Mouse (Mus musculus) midbrain, postnatal 0 days (tissue): Measurements from ENCODE around the gene Bub3. TPM values are rescaled to one million over a fixed set of nuclear protein-coding genes. Genes with fewer than 3 reads are reported as not detected.

ENCODE experiments used
- ATAC-seq: fragments of 200-750 bp; cut with Nextera tagmentation; 2 replicates; pipeline ENCODE4 v1.8.0; 2017; ENCODE audit warnings: moderate number of reproducible peaks, mild to moderate bottlenecking, moderate TSS enrichment, moderate library complexity; ENCODE audit not compliant: low FRiP score
- DNase-seq: peaks from one replicate; pipeline ENCODE4 v3.0.0-alpha.2; 2015; ENCODE audit warnings: low spot score
- H3K27ac ChIP-seq: fragments of 300-500 bp; sonication (generic); 2 replicates; pipeline ENCODE4 v1.5.1; 2014; ENCODE audit warnings: low read depth, mild to moderate bottlenecking, low read length, mixed read lengths
- H3K27me3 ChIP-seq: fragments of 300-500 bp; sonication (generic); 2 replicates; pipeline ENCODE4 v1.6.1; 2014; ENCODE audit warnings: low read length, control low read depth, mixed read lengths; ENCODE audit not compliant: insufficient read depth
- H3K36me3 ChIP-seq: fragments of 300-500 bp; sonication (generic); 2 replicates; pipeline ENCODE4 v1.6.1; 2014; ENCODE audit warnings: low read length, control low read depth, mixed read lengths; ENCODE audit not compliant: insufficient read depth
- H3K4me1 ChIP-seq: fragments of 300-500 bp; sonication (generic); 2 replicates; pipeline ENCODE4 v1.6.1; 2014; ENCODE audit warnings: mild to moderate bottlenecking, control low read depth, antibody characterized with exemption, low read length, mixed read lengths; ENCODE audit not compliant: insufficient read depth
- H3K4me2 ChIP-seq: fragments of 300-500 bp; sonication (generic); 2 replicates; pipeline ENCODE4 v1.6.1; 2014; ENCODE audit warnings: low read depth, mild to moderate bottlenecking, low read length, mixed read lengths; ENCODE audit not compliant: poor library complexity, severe bottlenecking
- H3K4me3 ChIP-seq: fragments of 300-500 bp; sonication (generic); 2 replicates; pipeline ENCODE4 v1.5.1; 2014; ENCODE audit warnings: low read depth, mild to moderate bottlenecking, low read length, moderate library complexity
- H3K9ac ChIP-seq: fragments of 300-500 bp; sonication (generic); replicated peaks from 2 replicates; pipeline ENCODE4 v1.6.1; 2014; ENCODE audit warnings: mild to moderate bottlenecking, low read length, moderate library complexity, mixed read lengths; ENCODE audit not compliant: poor library complexity, severe bottlenecking
- H3K9me3 ChIP-seq: fragments of 300-500 bp; sonication (generic); 2 replicates; pipeline ENCODE4 v1.6.1; 2016; ENCODE audit warnings: low read length, control low read depth
- CTCF ChIP-seq: IDR thresholded peaks from 2 replicates; pipeline ENCODE4 v1.5.1; 2016; ENCODE audit warnings: antibody characterized with exemption, mild to moderate bottlenecking
- WGBS: fragments of 180-500 bp; shearing (Covaris S2); extraction: QIAGEN DNeasy Blood & Tissue Kit; methylation state at CpG from one replicate; pipeline ENCODE4 v1.1.7; 2014; 5-methylcytosine and 5-hydroxymethylcytosine counted together
- polyA plus RNA-seq: library from polyadenylated mRNA; unstranded; fragments of >200 nt; fragmentation: Nextera tagmentation; extraction: Ambion mirVana; gene quantifications from 2 replicates; pipeline ENCODE4 v1.2.1, GENCODE M21; 2015
- total RNA-seq: library from RNA; depleted of rRNA; stranded (reverse); fragments of >200 nt; gene quantifications from 2 replicates; pipeline ENCODE4 v1.2.3, GENCODE M21; 2014; rRNA removed

Gene Bub3
- total and polyA plus RNA-seq, 2 experiments from 2014 or later: 106 to 125 TPM

DNA sequence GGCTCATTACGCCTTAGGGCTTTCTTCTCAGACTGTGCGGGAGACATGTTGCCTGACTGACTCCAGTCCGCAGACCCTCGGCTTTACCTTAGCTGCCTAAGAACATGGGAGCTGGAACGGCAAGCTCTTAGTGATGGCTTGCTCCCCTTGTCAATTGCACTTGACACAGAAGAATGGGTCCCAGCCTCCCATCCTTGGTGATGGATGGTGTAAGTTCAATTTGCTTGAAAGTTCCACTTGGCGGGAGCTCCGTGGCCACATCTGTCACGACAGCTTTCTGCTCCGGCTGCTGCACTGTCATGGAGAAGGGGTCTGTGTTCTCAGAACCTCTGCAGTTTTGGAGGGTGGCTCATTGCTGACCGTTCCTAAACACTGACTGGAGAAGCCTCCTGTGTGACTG lies 44.9 kb downstream of the Bub3 start:
- Histone ChIP-seq H3K27ac (no peak overlapping the region), H3K4me3 (no peak overlapping the region), H3K9me3 (no peaks in the 10 kb centered on the region), H3K9ac (no peak overlapping the region), H3K27me3 (no peaks in the 10 kb centered on the region), H3K36me3 (no peaks in the 10 kb centered on the region), H3K4me2 (no peak overlapping the region), H3K4me1 (no peaks in the 10 kb centered on the region; the same call in 1 of the 2 replicates)
- TF ChIP-seq CTCF: no peak
- DNase-seq (no peak), ATAC-seq (no peak)
- WGBS: 95% methylated on average over 10 of the region's 10 CpGs

DNA sequence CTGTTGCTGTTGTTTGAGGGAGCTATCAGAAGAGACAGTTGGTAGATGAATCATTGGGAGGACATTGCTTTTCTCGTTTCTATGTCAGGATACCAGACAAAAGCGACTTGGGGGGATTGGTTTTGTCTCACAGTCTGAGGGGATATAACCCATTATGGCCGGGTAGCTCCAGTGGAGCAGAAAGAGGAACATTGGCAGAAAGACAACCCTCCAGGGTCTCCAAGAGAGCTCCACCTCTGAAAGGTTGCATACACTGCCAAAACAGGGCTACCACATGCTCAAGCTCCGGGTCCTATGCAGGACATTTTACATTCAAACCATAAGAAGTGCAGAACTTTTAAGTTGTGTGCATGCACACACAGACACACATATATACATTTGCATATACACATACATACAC lies 45.5 kb downstream of the Bub3 start:
- Histone ChIP-seq H3K27me3 (no peaks in the 10 kb centered on the region), H3K4me1 (no peaks in the 10 kb centered on the region; the same call in 1 of the 2 replicates), H3K36me3 (no peaks in the 10 kb centered on the region), H3K4me2 (no peak overlapping the region), H3K9me3 (no peaks in the 10 kb centered on the region), H3K4me3 (no peak overlapping the region), H3K27ac (no peak overlapping the region), H3K9ac (no peak overlapping the region)
- DNase-seq (peak; percentile 32), ATAC-seq (no peak)
- 73% methylated on average over 4 of the region's 4 CpGs for WGBS
- TF ChIP-seq CTCF: no peak

DNA sequence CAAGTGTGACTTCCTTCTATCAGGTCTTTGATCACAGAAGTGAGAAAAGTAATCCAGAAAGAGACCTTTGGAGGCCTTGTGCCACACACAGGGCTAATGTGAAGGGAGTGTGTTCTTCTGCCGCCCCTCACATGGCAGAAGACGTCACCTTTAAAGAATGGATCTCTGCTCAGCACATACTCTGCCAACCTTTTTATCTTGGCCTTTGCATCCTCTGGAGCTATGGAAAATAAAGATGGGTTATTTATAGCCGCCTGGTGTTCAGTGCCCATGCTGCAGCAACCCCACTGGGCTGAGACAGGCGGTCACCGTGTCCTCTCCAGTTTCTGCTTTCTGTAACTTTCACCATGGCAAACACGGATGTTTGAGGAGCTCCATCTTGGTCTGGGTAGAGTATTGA lies 48.0 kb downstream of the Bub3 start:
- TF ChIP-seq CTCF: no peak
- Histone ChIP-seq H3K9me3 (no peaks in the 10 kb centered on the region), H3K27me3 (no peaks in the 10 kb centered on the region), H3K36me3 (no peaks in the 10 kb centered on the region), H3K27ac (no peak overlapping the region), H3K9ac (no peak overlapping the region), H3K4me3 (no peak overlapping the region), H3K4me2 (no peak overlapping the region), H3K4me1 (no peaks in the 10 kb centered on the region; the same call in 1 of the 2 replicates)
- WGBS: 86% methylated on average over 6 of the region's 6 CpGs
- ATAC-seq (no peak), DNase-seq (no peak)

DNA sequence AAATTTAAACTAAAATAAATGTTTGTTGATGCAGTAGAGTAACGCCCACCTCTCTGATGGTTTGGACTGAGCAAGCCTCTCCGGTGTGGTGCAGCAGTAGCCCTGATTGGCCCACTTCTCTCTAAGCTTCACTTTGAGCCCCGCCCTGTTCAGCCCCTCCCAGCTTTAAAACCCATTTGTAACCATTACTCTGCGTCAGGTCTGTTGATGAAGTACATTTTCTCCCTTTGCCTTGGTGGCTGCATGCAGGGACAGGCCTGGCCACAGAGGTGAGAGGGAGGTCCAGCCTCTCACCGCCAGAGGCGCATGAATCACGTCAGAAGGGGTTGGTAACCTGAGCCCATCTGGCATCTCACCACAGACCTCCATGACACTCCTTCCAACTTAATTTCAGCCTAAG lies 49.7 kb downstream of the Bub3 start:
- no peak overlapping the region for H3K4me3 ChIP-seq
- WGBS: 46% methylated on average over 7 of the region's 7 CpGs
- no peaks in the 10 kb centered on the region for H3K9me3 ChIP-seq
- no peak for TF ChIP-seq CTCF
- no peak for ATAC-seq
- H3K9ac ChIP-seq: no peak overlapping the region
- no peaks in the 10 kb centered on the region; the same call in 1 of the 2 replicates for H3K4me1 ChIP-seq
- H3K27me3 ChIP-seq: no peaks in the 10 kb centered on the region
- no peak for DNase-seq
- H3K36me3 ChIP-seq: no peaks in the 10 kb centered on the region
- no peak overlapping the region for H3K27ac ChIP-seq
- H3K4me2 ChIP-seq: no peak overlapping the region

Other genes starting within 250 kb of the Bub3 start
- gene Cuzd1, start 237.9 kb upstream of the Bub3 start, total RNA-seq: not detected in 2 replicates
- 0.06 and 0.07 TPM in 2 replicates for gene Cuzd1, start 237.9 kb upstream of the Bub3 start, polyA plus RNA-seq
- gene Fam24b, start 230.7 kb upstream of the Bub3 start, total RNA-seq: not detected in 2 replicates
- not detected in 2 replicates for gene Fam24b, start 230.7 kb upstream of the Bub3 start, polyA plus RNA-seq
- not detected in 2 replicates for gene Fam24a, start 226.4 kb upstream of the Bub3 start, total RNA-seq
- gene Fam24a, start 226.4 kb upstream of the Bub3 start, polyA plus RNA-seq: 0.66 TPM in 1 of 2 replicates, not detected in the other
- gene 2310057M21Rik, start 197.5 kb upstream of the Bub3 start, total RNA-seq: 16.2 and 28.7 TPM in 2 replicates
- 24.9 and 28.1 TPM in 2 replicates for gene 2310057M21Rik, start 197.5 kb upstream of the Bub3 start, polyA plus RNA-seq
- 36.6 and 44.5 TPM in 2 replicates for gene Pstk, start 189.1 kb upstream of the Bub3 start, total RNA-seq
- 54.3 and 55.0 TPM in 2 replicates for gene Pstk, start 189.1 kb upstream of the Bub3 start, polyA plus RNA-seq
- gene Ikzf5, start 149.7 kb upstream of the Bub3 start, total RNA-seq: 11.8 and 19.9 TPM in 2 replicates
- gene Ikzf5, start 149.7 kb upstream of the Bub3 start, polyA plus RNA-seq: 9.5 and 10.8 TPM in 2 replicates
- gene Acadsb, start 149.6 kb upstream of the Bub3 start, total RNA-seq: 36.2 and 47.2 TPM in 2 replicates
- 73.2 and 78.7 TPM in 2 replicates for gene Acadsb, start 149.6 kb upstream of the Bub3 start, polyA plus RNA-seq
- gene Hmx3, start 17.4 kb upstream of the Bub3 start, total RNA-seq: 0.80 and 0.88 TPM in 2 replicates
- 0.86 and 1.2 TPM in 2 replicates for gene Hmx3, start 17.4 kb upstream of the Bub3 start, polyA plus RNA-seq
- gene Hmx2, start 11.4 kb upstream of the Bub3 start, total RNA-seq: 0.71 and 1.3 TPM in 2 replicates
- gene Hmx2, start 11.4 kb upstream of the Bub3 start, polyA plus RNA-seq: 0.66 and 1.0 TPM in 2 replicates